Mouse (Mus musculus): ENCODE measurements around the gene Strbp. TPM values are rescaled to one million over a fixed set of nuclear protein-coding genes. Genes with fewer than 3 reads are reported as not detected.
A peak's percentile ranks its signal among the peaks of the same experiment; 100 is the strongest.

Strbp gene
- total RNA-seq, 1 experiment, result 37.3 TPM

GRCm38 (mm10) chr2:37480039-37480438 is 223.6 kb downstream of the Strbp start:
- no peak overlapping the region for H3K4me3 ChIP-seq (ENCODE audit: insufficient read depth in 1 of 2, low read depth in 1 of 2, low read length in 2 of 2, poor library complexity in 1 of 2, severe bottlenecking in 1 of 2)
- in situ Hi-C loops (cut with MboI; ENCODE audit: low sequenced_read_pairs in 2 of 2, unreplicated experiment in 2 of 2), result no loop called here
- no peaks in the 10 kb centered on the region for H3K4me1 ChIP-seq (ENCODE audit: control insufficient read depth in 2 of 2, insufficient read depth in 2 of 2, low read length in 2 of 2, poor library complexity in 1 of 2)
- no peak overlapping the region for H3K27ac ChIP-seq (ENCODE audit: insufficient read depth, low read depth, low read length, poor library complexity, severe bottlenecking)
- H3K36me3 ChIP-seq (ENCODE audit: control insufficient read depth, insufficient read depth, low read length, poor library complexity, severe bottlenecking), result peaks cover 16% of the 10 kb centered on the region
- TF ChIP-seq MAFK (IDR thresholded peaks at IDR 0.05; ENCODE audit: insufficient read depth, low read depth, low read length) (no peak), HCFC1 (IDR thresholded peaks at IDR 0.05; ENCODE audit: borderline replicate concordance, insufficient read depth, low read length) (no peak), CHD2 (IDR thresholded peaks at IDR 0.05; ENCODE audit: low read depth, low read length) (no peak), ZC3H11A (IDR thresholded peaks at IDR 0.05; ENCODE audit: borderline replicate concordance, low read depth, low read length) (no peak), ZNF384 (IDR thresholded peaks at IDR 0.05; ENCODE audit: low read depth, low read length) (no peak)
- no peaks in the 10 kb centered on the region for H3K9me3 ChIP-seq (ENCODE audit: control insufficient read depth, insufficient read depth, low read depth, low read length)
- H3K9ac ChIP-seq (ENCODE audit: insufficient read depth, low read depth, low read length, poor library complexity, severe bottlenecking), result no peak overlapping the region
- DNase-seq (ENCODE audit: low read depth, low spot score), result no peak

DNA sequence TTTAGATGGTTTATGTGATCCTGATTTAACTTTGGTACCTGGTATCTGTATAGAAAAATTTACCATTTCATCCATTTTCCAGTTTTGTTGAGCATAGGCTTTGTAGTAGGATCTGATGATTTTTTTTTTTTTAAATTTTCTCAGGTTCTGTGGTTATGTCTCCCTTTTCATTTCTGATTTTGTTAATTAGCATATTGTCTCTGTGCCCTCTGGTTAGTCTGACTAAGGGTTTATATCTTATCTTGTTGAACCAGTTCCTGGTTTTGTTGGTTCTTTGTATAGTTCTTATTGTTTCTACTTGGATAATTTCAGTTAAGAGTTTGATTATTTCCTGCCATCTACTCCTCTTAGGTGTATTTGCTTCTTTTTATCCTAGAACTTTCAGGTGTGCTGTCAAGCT is 224.1 kb downstream of the Strbp start:
- H3K36me3 ChIP-seq (ENCODE audit: control insufficient read depth, insufficient read depth, low read length, poor library complexity, severe bottlenecking), result peaks cover 13% of the 10 kb centered on the region
- in situ Hi-C loops (cut with MboI; ENCODE audit: low sequenced_read_pairs in 2 of 2, unreplicated experiment in 2 of 2), result no loop called here
- H3K9me3 ChIP-seq (ENCODE audit: control insufficient read depth, insufficient read depth, low read depth, low read length), result no peaks in the 10 kb centered on the region
- TF ChIP-seq ZC3H11A (IDR thresholded peaks at IDR 0.05; ENCODE audit: borderline replicate concordance, low read depth, low read length) (no peak), MAFK (IDR thresholded peaks at IDR 0.05; ENCODE audit: insufficient read depth, low read depth, low read length) (no peak), CHD2 (IDR thresholded peaks at IDR 0.05; ENCODE audit: low read depth, low read length) (no peak), ZNF384 (IDR thresholded peaks at IDR 0.05; ENCODE audit: low read depth, low read length) (no peak), HCFC1 (IDR thresholded peaks at IDR 0.05; ENCODE audit: borderline replicate concordance, insufficient read depth, low read length) (no peak)
- H3K9ac ChIP-seq (ENCODE audit: insufficient read depth, low read depth, low read length, poor library complexity, severe bottlenecking), result no peak overlapping the region
- H3K4me1 ChIP-seq (ENCODE audit: control insufficient read depth in 2 of 2, insufficient read depth in 2 of 2, low read length in 2 of 2, poor library complexity in 1 of 2), result no peaks in the 10 kb centered on the region
- no peak overlapping the region for H3K27ac ChIP-seq (ENCODE audit: insufficient read depth, low read depth, low read length, poor library complexity, severe bottlenecking)
- no peak for DNase-seq (ENCODE audit: low read depth, low spot score)
- H3K4me3 ChIP-seq (ENCODE audit: insufficient read depth in 1 of 2, low read depth in 1 of 2, low read length in 2 of 2, poor library complexity in 1 of 2, severe bottlenecking in 1 of 2), result no peak overlapping the region

- H3K9ac ChIP-seq (ENCODE audit: insufficient read depth, low read depth, low read length, poor library complexity, severe bottlenecking), result no peak overlapping the region
- no peak for DNase-seq (ENCODE audit: low read depth, low spot score)
- in situ Hi-C loops (cut with MboI; ENCODE audit: low sequenced_read_pairs in 2 of 2, unreplicated experiment in 2 of 2), result no loop called here
- H3K4me1 ChIP-seq (ENCODE audit: control insufficient read depth in 2 of 2, insufficient read depth in 2 of 2, low read length in 2 of 2, poor library complexity in 1 of 2), result no peaks in the 10 kb centered on the region
- H3K4me3 ChIP-seq (ENCODE audit: insufficient read depth in 1 of 2, low read depth in 1 of 2, low read length in 2 of 2, poor library complexity in 1 of 2, severe bottlenecking in 1 of 2), result no peak overlapping the region
- no peaks in the 10 kb centered on the region for H3K9me3 ChIP-seq (ENCODE audit: control insufficient read depth, insufficient read depth, low read depth, low read length)
- no peak for TF ChIP-seq MAFK (IDR thresholded peaks at IDR 0.05; ENCODE audit: insufficient read depth, low read depth, low read length)
- TF ChIP-seq ZNF384 (IDR thresholded peaks at IDR 0.05; ENCODE audit: low read depth, low read length), result no peak
- no peak for TF ChIP-seq ZC3H11A (IDR thresholded peaks at IDR 0.05; ENCODE audit: borderline replicate concordance, low read depth, low read length)
- TF ChIP-seq CHD2 (IDR thresholded peaks at IDR 0.05; ENCODE audit: low read depth, low read length), result no peak
- TF ChIP-seq HCFC1 (IDR thresholded peaks at IDR 0.05; ENCODE audit: borderline replicate concordance, insufficient read depth, low read length), result no peak
- H3K36me3 ChIP-seq (ENCODE audit: control insufficient read depth, insufficient read depth, low read length, poor library complexity, severe bottlenecking), result no peaks in the 10 kb centered on the region; the same call in 1 of the 2 replicates
- H3K27ac ChIP-seq (ENCODE audit: insufficient read depth, low read depth, low read length, poor library complexity, severe bottlenecking), result no peak overlapping the region
These were observed 237.4 kb downstream of the Strbp start for GRCm38 (mm10) chr2:37466266-37466665.

- in situ Hi-C loops (cut with MboI; ENCODE audit: low sequenced_read_pairs in 2 of 2, unreplicated experiment in 2 of 2), result no loop called here
- no peaks in the 10 kb centered on the region for H3K9me3 ChIP-seq (ENCODE audit: control insufficient read depth, insufficient read depth, low read depth, low read length)
- no peak overlapping the region for H3K4me3 ChIP-seq (ENCODE audit: insufficient read depth in 1 of 2, low read depth in 1 of 2, low read length in 2 of 2, poor library complexity in 1 of 2, severe bottlenecking in 1 of 2)
- no peak overlapping the region for H3K27ac ChIP-seq (ENCODE audit: insufficient read depth, low read depth, low read length, poor library complexity, severe bottlenecking)
- no peaks in the 10 kb centered on the region for H3K36me3 ChIP-seq (ENCODE audit: control insufficient read depth, insufficient read depth, low read length, poor library complexity, severe bottlenecking)
- no peak overlapping the region for H3K9ac ChIP-seq (ENCODE audit: insufficient read depth, low read depth, low read length, poor library complexity, severe bottlenecking)
- no peak for TF ChIP-seq CHD2 (IDR thresholded peaks at IDR 0.05; ENCODE audit: low read depth, low read length)
- no peak for TF ChIP-seq MAFK (IDR thresholded peaks at IDR 0.05; ENCODE audit: insufficient read depth, low read depth, low read length)
- no peak for TF ChIP-seq ZNF384 (IDR thresholded peaks at IDR 0.05; ENCODE audit: low read depth, low read length)
- TF ChIP-seq ZC3H11A (IDR thresholded peaks at IDR 0.05; ENCODE audit: borderline replicate concordance, low read depth, low read length), result no peak
- no peak for TF ChIP-seq HCFC1 (IDR thresholded peaks at IDR 0.05; ENCODE audit: borderline replicate concordance, insufficient read depth, low read length)
- DNase-seq (ENCODE audit: low read depth, low spot score), result no peak
- no peaks in the 10 kb centered on the region for H3K4me1 ChIP-seq (ENCODE audit: control insufficient read depth in 2 of 2, insufficient read depth in 2 of 2, low read length in 2 of 2, poor library complexity in 1 of 2)
These were observed 243.0 kb downstream of the Strbp start for GRCm38 (mm10) chr2:37460707-37461106.

- TF ChIP-seq MAFK (IDR thresholded peaks at IDR 0.05; ENCODE audit: insufficient read depth, low read depth, low read length) (no peak), ZNF384 (IDR thresholded peaks at IDR 0.05; ENCODE audit: low read depth, low read length) (no peak), ZC3H11A (IDR thresholded peaks at IDR 0.05; ENCODE audit: borderline replicate concordance, low read depth, low read length) (no peak), HCFC1 (IDR thresholded peaks at IDR 0.05; ENCODE audit: borderline replicate concordance, insufficient read depth, low read length) (0 out of 2 replicates have a peak, but pooled peaks have one; percentile 8), CHD2 (IDR thresholded peaks at IDR 0.05; ENCODE audit: low read depth, low read length) (no peak)
- Histone ChIP-seq H3K4me1 (ENCODE audit: control insufficient read depth in 2 of 2, insufficient read depth in 2 of 2, low read length in 2 of 2, poor library complexity in 1 of 2) (peaks cover 0 to 3% of the 10 kb centered on the region in 2 experiments; a peak in 1 of 4 replicates), H3K27ac (ENCODE audit: insufficient read depth, low read depth, low read length, poor library complexity, severe bottlenecking) (peak overlapping the region; percentile 92), H3K9me3 (ENCODE audit: control insufficient read depth, insufficient read depth, low read depth, low read length) (no peaks in the 10 kb centered on the region), H3K36me3 (ENCODE audit: control insufficient read depth, insufficient read depth, low read length, poor library complexity, severe bottlenecking) (no peaks in the 10 kb centered on the region), H3K9ac (ENCODE audit: insufficient read depth, low read depth, low read length, poor library complexity, severe bottlenecking) (peak overlapping the region; percentile 99), H3K4me3 (ENCODE audit: insufficient read depth in 1 of 2, low read depth in 1 of 2, low read length in 2 of 2, poor library complexity in 1 of 2, severe bottlenecking in 1 of 2) (peak overlapping the region; percentile 97 to 99)
- in situ Hi-C loops (cut with MboI; ENCODE audit: low sequenced_read_pairs in 2 of 2, unreplicated experiment in 2 of 2), result no loop called here
- no peak for DNase-seq (ENCODE audit: low read depth, low spot score)
These were observed 251.3 kb downstream of the Strbp start for GRCm38 (mm10) chr2:37452376-37452760.

All from ES-E14 (cell line).